Mouse (Mus musculus) liver, embryonic 11.5 days (tissue): ENCODE data around the gene Lasp1. TPM values are rescaled to one million over a fixed set of nuclear protein-coding genes. Genes with fewer than 3 reads are reported as not detected.

Experiments
- ATAC-seq: fragments of 200-750 bp; cut with Nextera tagmentation; replicated peaks from 2 replicates; pipeline ENCODE4 v1.8.0; 2017; ENCODE audit warnings: moderate number of reproducible peaks, mild to moderate bottlenecking, moderate TSS enrichment, moderate library complexity; ENCODE audit not compliant: low FRiP score
- DNase-seq: peaks from one replicate; pipeline ENCODE4 v3.0.0-alpha.2; 2017; ENCODE audit warnings: low spot score
- H3K27ac ChIP-seq: fragments of 300-500 bp; sonication (generic); 2 replicates; pipeline ENCODE4 v1.5.1; 2014; ENCODE audit warnings: mild to moderate bottlenecking, low read depth, low read length, control low read depth
- H3K27me3 ChIP-seq: fragments of 300-500 bp; sonication (generic); replicated peaks from 2 replicates; pipeline ENCODE4 v1.6.1; 2014; ENCODE audit warnings: low read length, mixed read lengths; ENCODE audit not compliant: control insufficient read depth, insufficient read depth
- H3K36me3 ChIP-seq: fragments of 300-500 bp; sonication (generic); 2 replicates; pipeline ENCODE4 v1.6.1; 2014; ENCODE audit warnings: mild to moderate bottlenecking, low read length, moderate library complexity, mixed read lengths; ENCODE audit not compliant: control insufficient read depth, insufficient read depth
- H3K4me1 ChIP-seq: fragments of 300-500 bp; sonication (generic); replicated peaks from 2 replicates; pipeline ENCODE4 v1.6.1; 2014; ENCODE audit warnings: low read length, mixed read lengths; ENCODE audit not compliant: control insufficient read depth, insufficient read depth
- H3K4me2 ChIP-seq: fragments of 300-500 bp; sonication (generic); 2 replicates; pipeline ENCODE4 v1.6.1; 2014; ENCODE audit warnings: mild to moderate bottlenecking, control low read depth, moderate library complexity
- H3K4me3 ChIP-seq: fragments of 300-500 bp; sonication (generic); 2 replicates; pipeline ENCODE4 v1.5.1; 2014; ENCODE audit warnings: low read depth, low read length, control low read depth
- H3K9ac ChIP-seq: fragments of 300-500 bp; sonication (generic); 2 replicates; pipeline ENCODE4 v1.6.1; 2014; ENCODE audit warnings: low read depth, low read length, control low read depth
- H3K9me3 ChIP-seq: fragments of 300-500 bp; sonication (generic); 2 replicates; pipeline ENCODE4 v1.6.1; 2016; ENCODE audit warnings: low read length, inconsistent platforms, mixed read lengths; ENCODE audit not compliant: control insufficient read depth
- WGBS: fragments of 180-500 bp; shearing (Covaris S2); extraction: QIAGEN DNeasy Blood & Tissue Kit; methylation state at CpG from one replicate; pipeline ENCODE4 v1.1.7; 2014; 5-methylcytosine and 5-hydroxymethylcytosine counted together
- polyA plus RNA-seq: library from polyadenylated mRNA; unstranded; fragments of >200 nt; fragmentation: Nextera tagmentation; extraction: Ambion mirVana; gene quantifications from 2 replicates; pipeline ENCODE4 v1.2.1, GENCODE M21; 2014

Gene Lasp1
- polyA plus RNA-seq, 1 experiment from 2014 or later: 54.7 TPM

GRCm38 (mm10) chr11:97775808-97776496 lies 22.8 kb upstream of the Lasp1 start, which contains the start of gene 1700001P01Rik:
1700001P01Rik (minus strand) TSS chr11:97775918.
- Histone ChIP-seq H3K27me3 (no peaks in the 10 kb centered on the region), H3K9me3 (no peaks in the 10 kb centered on the region), H3K4me3 (no peak within 1 kb of the TSS), H3K4me2 (no peak within 1 kb of the TSS), H3K27ac (peak within 1 kb of the TSS; percentile 45; the same call in 1 of the 2 replicates), H3K4me1 (peaks cover 10% of the 10 kb centered on the region), H3K9ac (no peak within 1 kb of the TSS), H3K36me3 (peaks cover 43% of the 10 kb centered on the region)
- WGBS: 47% methylated on average over 17 of the region's 17 CpGs
- DNase-seq: peak; percentile 43
- peak; percentile 2 for ATAC-seq

GRCm38 (mm10) chr11:97776497-97777128 lies 22.2 kb upstream of the Lasp1 start:
- H3K27ac ChIP-seq: peak overlapping the region; percentile 45; the same call in 1 of the 2 replicates
- H3K27me3 ChIP-seq: no peaks in the 10 kb centered on the region
- 60% methylated on average over 5 of the region's 5 CpGs for WGBS
- H3K36me3 ChIP-seq: peaks cover 44% of the 10 kb centered on the region
- H3K4me1 ChIP-seq: peaks cover 11% of the 10 kb centered on the region
- H3K9ac ChIP-seq: no peak overlapping the region
- H3K4me3 ChIP-seq: no peak overlapping the region
- H3K9me3 ChIP-seq: no peaks in the 10 kb centered on the region
- no peak overlapping the region for H3K4me2 ChIP-seq
- ATAC-seq: peak; percentile 54
- peak; percentile 46 for DNase-seq

DNA sequence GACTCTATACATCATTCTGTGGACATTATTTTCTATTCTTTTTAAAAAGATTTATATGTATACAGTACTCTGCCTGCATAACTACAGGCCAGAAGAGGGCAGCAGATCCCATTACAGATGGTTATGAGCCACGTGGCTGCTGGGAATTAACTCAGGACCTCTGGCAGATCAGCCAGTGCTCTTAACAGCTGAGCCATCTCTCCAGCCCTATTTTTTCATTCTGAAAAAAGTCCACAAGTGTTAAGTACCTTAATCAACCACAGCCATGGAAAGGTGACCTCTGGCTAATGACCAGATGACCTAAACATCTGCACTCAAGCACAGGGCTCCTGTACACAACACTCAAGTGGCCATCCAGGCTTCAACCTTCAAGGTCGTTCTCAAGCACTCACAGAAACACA lies 21.7 kb upstream of the Lasp1 start:
- Histone ChIP-seq H3K36me3 (peaks cover 44% of the 10 kb centered on the region), H3K9me3 (no peaks in the 10 kb centered on the region), H3K4me1 (peaks cover 11% of the 10 kb centered on the region), H3K27ac (peak overlapping the region; percentile 45; the same call in 1 of the 2 replicates), H3K4me2 (no peak overlapping the region), H3K4me3 (no peak overlapping the region), H3K9ac (no peak overlapping the region), H3K27me3 (no peaks in the 10 kb centered on the region)
- ATAC-seq (peak; percentile 39), DNase-seq (peak; percentile 46)
- WGBS: 49% methylated on average over 2 of the region's 2 CpGs

DNA sequence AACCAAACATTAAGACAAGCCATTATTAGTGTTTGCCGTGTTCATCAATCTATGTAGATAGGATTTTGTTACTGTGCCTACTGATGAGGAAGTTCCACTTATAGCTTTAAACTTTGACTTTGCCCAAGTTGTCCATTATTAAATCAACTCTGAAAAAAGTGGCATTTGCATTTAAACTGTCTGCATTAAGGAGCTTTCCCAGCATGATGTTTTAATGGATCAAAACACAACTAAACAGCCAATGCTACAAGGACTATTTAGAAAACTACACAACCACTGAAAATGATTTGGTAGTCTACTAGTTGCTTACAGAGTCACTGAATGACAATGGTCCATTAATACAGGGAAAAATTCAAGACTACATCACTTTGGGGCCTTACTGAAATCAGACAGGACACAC lies 19.9 kb upstream of the Lasp1 start:
- no peak overlapping the region for H3K9ac ChIP-seq
- peak overlapping the region; percentile 35 for H3K4me2 ChIP-seq
- H3K36me3 ChIP-seq: peaks cover 44% of the 10 kb centered on the region
- peak overlapping the region; percentile 97 for H3K4me3 ChIP-seq
- DNase-seq (no peak), ATAC-seq (no peak)
- H3K27me3 ChIP-seq: no peaks in the 10 kb centered on the region
- WGBS: 79% methylated on average over 1 of the region's 1 CpGs
- H3K4me1 ChIP-seq: peaks cover 11% of the 10 kb centered on the region
- H3K9me3 ChIP-seq: no peaks in the 10 kb centered on the region
- H3K27ac ChIP-seq: peak overlapping the region; percentile 16; the same call in 1 of the 2 replicates

- Histone ChIP-seq H3K4me3 (peak overlapping the region; percentile 97), H3K4me2 (peak overlapping the region; percentile 92), H3K9ac (peak overlapping the region; percentile 100), H3K27ac (peak overlapping the region; percentile 95), H3K4me1 (peaks cover 11% of the 10 kb centered on the region), H3K9me3 (no peaks in the 10 kb centered on the region), H3K27me3 (no peaks in the 10 kb centered on the region), H3K36me3 (peaks cover 44% of the 10 kb centered on the region)
- no peak for ATAC-seq
- no peak for DNase-seq
- 45% methylated on average over 2 of the region's 2 CpGs for WGBS
These were observed 18.7 kb upstream of the Lasp1 start for GRCm38 (mm10) chr11:97779968-97780701.

- H3K36me3 ChIP-seq: peaks cover 44% of the 10 kb centered on the region
- H3K27ac ChIP-seq: peak overlapping the region; percentile 95
- 1% methylated on average over 11 of the region's 11 CpGs for WGBS
- peak overlapping the region; percentile 97 for H3K4me3 ChIP-seq
- peak overlapping the region; percentile 92 for H3K4me2 ChIP-seq
- peak overlapping the region; percentile 100 for H3K9ac ChIP-seq
- no peaks in the 10 kb centered on the region for H3K27me3 ChIP-seq
- DNase-seq: no peak
- peaks cover 11% of the 10 kb centered on the region for H3K4me1 ChIP-seq
- H3K9me3 ChIP-seq: no peaks in the 10 kb centered on the region; the same call in 1 of the 2 replicates
- no peak for ATAC-seq
These were observed 17.3 kb upstream of the Lasp1 start for GRCm38 (mm10) chr11:97781478-97781831.

- Histone ChIP-seq H3K4me2 (peak within 1 kb of the TSS; percentile 92), H3K9me3 (no peaks in the 10 kb centered on the region; the same call in 1 of the 2 replicates)
- under 1% methylated on average over 67 of the region's 67 CpGs for WGBS
These were observed 16.8 kb upstream of the Lasp1 start, which contains the start of gene Rpl23 for GRCm38 (mm10) chr11:97781832-97782563. Rpl23 (minus strand) TSS chr11:97782437.

GRCm38 (mm10) chr11:97782564-97782895 lies 16.3 kb upstream of the Lasp1 start:
- Histone ChIP-seq H3K4me2 (peak overlapping the region; percentile 92), H3K9me3 (no peaks in the 10 kb centered on the region; the same call in 1 of the 2 replicates), H3K27ac (peak overlapping the region; percentile 95), H3K36me3 (peaks cover 34% of the 10 kb centered on the region), H3K4me1 (peaks cover 11% of the 10 kb centered on the region), H3K9ac (peak overlapping the region; percentile 100), H3K4me3 (peak overlapping the region; percentile 97), H3K27me3 (no peaks in the 10 kb centered on the region)
- ATAC-seq (no peak), DNase-seq (no peak)
- under 1% methylated on average over 10 of the region's 10 CpGs for WGBS

More at GRCm38 (mm10) chr11:97781832-97782563, 16.8 kb upstream of the Lasp1 start, which contains the start of gene Rpl23:
- peaks cover 39% of the 10 kb centered on the region for H3K36me3 ChIP-seq
- DNase-seq: peak; percentile 99
- peak within 1 kb of the TSS; percentile 100 for H3K9ac ChIP-seq
- ATAC-seq: peak; percentile 89
- H3K27me3 ChIP-seq: no peaks in the 10 kb centered on the region
- peaks cover 11% of the 10 kb centered on the region for H3K4me1 ChIP-seq
- peak within 1 kb of the TSS; percentile 97 for H3K4me3 ChIP-seq
- peak within 1 kb of the TSS; percentile 95 for H3K27ac ChIP-seq
